In genomic region chr3:146784233-146784632, GRCm38 (mm10) we compare ENCODE assay signal across 16 mouse cellular contexts. TPM values are rescaled to one million over a fixed set of nuclear protein-coding genes. Genes with fewer than 3 reads are reported as not detected.
DNase-seq lines count a peak whose midpoint lies in the region; ATAC-seq and TF ChIP-seq lines count a peak whose summit lies in the region.
"Had no signal": no experiment of that assay in that cellular context is flagged by ENCODE, and none has a peak within 500 bp of the region (broad histone marks: within the 10 kb centered on the region; RNA-seq: fewer than 3 reads in every experiment).

No protein-coding gene starts in this region.

- 79% methylated on average over 3 of the region's 3 CpGs for WGBS in forebrain, postnatal 0 days
- WGBS in forebrain, embryonic 14.5 days: 82% methylated on average over 3 of the region's 3 CpGs
- WGBS in neural tube, embryonic 15.5 days: 81% methylated on average over 3 of the region's 3 CpGs
- 58% methylated on average over 3 of the region's 3 CpGs for WGBS in lung, adult 2 months

- no peak for DNase-seq in forebrain, postnatal 0 days
- DNase-seq in forebrain, embryonic 14.5 days (ENCODE audit: low spot score): no peak
- DNase-seq in neural tube, embryonic 10.5 days (ENCODE audit: extremely low spot score, low spot score): no peak
- DNase-seq in lung, adult 2 months: no peak
- DNase-seq in layer of hippocampus, postnatal 14 days (ENCODE audit: low spot score in 2 of 2): no peak
- DNase-seq: cerebellum, postnatal 25 days; heart, adult 2 months; kidney, adult 8-10 months; lung, postnatal 14 days had no signal

- no peaks in the 10 kb centered on the region for H3K27me3 ChIP-seq in forebrain, postnatal 0 days (ENCODE audit: insufficient read depth, low read length)
- no peaks in the 10 kb centered on the region for H3K27me3 ChIP-seq in forebrain, embryonic 14.5 days (replicated peaks; ENCODE audit: control insufficient read depth, insufficient read depth, low read length)
- H3K27me3 ChIP-seq in neural tube, embryonic 15.5 days (replicated peaks): no peaks in the 10 kb centered on the region
- H3K27me3 ChIP-seq: hindbrain, embryonic 15.5 days; limb, embryonic 12.5 days; liver, embryonic 15.5 days had no signal

- H3K27ac ChIP-seq in forebrain, postnatal 0 days (ENCODE audit: low read depth, low read length): 0 out of 2 replicates have a peak overlapping the region, but pooled peaks have one; percentile 9
- no peak overlapping the region for H3K27ac ChIP-seq in forebrain, embryonic 14.5 days (ENCODE audit: low read depth, low read length)
- peak overlapping the region; percentile 7; the same call in 1 of the 2 replicates for H3K27ac ChIP-seq in neural tube, embryonic 15.5 days (replicated peaks)
- H3K27ac ChIP-seq: heart, adult 2 months; hindbrain, embryonic 15.5 days; left cerebral cortex, adult 2 months; limb, embryonic 12.5 days; liver, embryonic 15.5 days had no signal

- no peaks in the 10 kb centered on the region for H3K4me1 ChIP-seq in forebrain, postnatal 0 days (ENCODE audit: insufficient read depth)
- 0 out of 2 replicates have a peak, but pooled peaks cover 6% of the 10 kb centered on the region for H3K4me1 ChIP-seq in forebrain, embryonic 14.5 days (ENCODE audit: control insufficient read depth, insufficient read depth, low read length)
- peaks cover 20% of the 10 kb centered on the region for H3K4me1 ChIP-seq in neural tube, embryonic 15.5 days
- H3K4me1 ChIP-seq in lung, adult 2 months (ENCODE audit: control insufficient read depth, insufficient read depth, low read length): peaks cover 2% of the 10 kb centered on the region

- no peaks in the 10 kb centered on the region for H3K36me3 ChIP-seq in forebrain, postnatal 0 days (ENCODE audit: insufficient read depth)
- H3K36me3 ChIP-seq in forebrain, embryonic 14.5 days (ENCODE audit: control insufficient read depth, insufficient read depth, low read length): no peaks in the 10 kb centered on the region
- no peaks in the 10 kb centered on the region for H3K36me3 ChIP-seq in neural tube, embryonic 15.5 days
- H3K36me3 ChIP-seq: hindbrain, embryonic 15.5 days; limb, embryonic 12.5 days; liver, embryonic 15.5 days had no signal

- H3K4me2 ChIP-seq in forebrain, postnatal 0 days (ENCODE audit: low read depth): no peak overlapping the region
- H3K4me2 ChIP-seq in forebrain, embryonic 14.5 days (ENCODE audit: low read length): no peak overlapping the region
- H3K4me2 ChIP-seq in neural tube, embryonic 15.5 days: no peak overlapping the region
- H3K4me2 ChIP-seq: hindbrain, embryonic 15.5 days; limb, embryonic 12.5 days; liver, embryonic 15.5 days had no signal

- no peak for TF ChIP-seq POLR2A in lung, adult 2 months (IDR thresholded peaks at IDR 0.05; ENCODE audit: borderline replicate concordance, extremely low read depth, low read depth, low read length)

- H3K4me3 ChIP-seq in forebrain, postnatal 0 days (ENCODE audit: low read depth, low read length): no peak overlapping the region
- no peak overlapping the region for H3K4me3 ChIP-seq in forebrain, embryonic 14.5 days (ENCODE audit: low read depth, low read length)
- H3K4me3 ChIP-seq in neural tube, embryonic 15.5 days (replicated peaks): no peak overlapping the region
- no peak overlapping the region for H3K4me3 ChIP-seq in lung, adult 2 months (replicated peaks; ENCODE audit: extremely low read depth, low read depth, low read length)
- H3K4me3 ChIP-seq: heart, adult 2 months; hindbrain, embryonic 15.5 days; left cerebral cortex, adult 2 months; limb, embryonic 12.5 days; liver, embryonic 15.5 days had no signal

- H3K9me3 ChIP-seq in forebrain, postnatal 0 days (ENCODE audit: low read length): no peaks in the 10 kb centered on the region
- no peaks in the 10 kb centered on the region for H3K9me3 ChIP-seq in forebrain, embryonic 14.5 days (replicated peaks; ENCODE audit: control insufficient read depth, low read length)
- no peaks in the 10 kb centered on the region for H3K9me3 ChIP-seq in neural tube, embryonic 15.5 days (replicated peaks)
- H3K9me3 ChIP-seq: hindbrain, embryonic 15.5 days; limb, embryonic 12.5 days; liver, embryonic 15.5 days had no signal

- 0 out of 2 replicates have a peak, but pooled peaks have one; percentile 19 for ATAC-seq in forebrain, postnatal 0 days
- ATAC-seq in forebrain, embryonic 14.5 days: no peak
- peak; percentile 36; the same call in 1 of the 2 replicates for ATAC-seq in neural tube, embryonic 15.5 days (ENCODE audit: low FRiP score)
- ATAC-seq in megakaryocyte, adult 5-6 weeks (ENCODE audit: poor library complexity, severe bottlenecking): peak; percentile 45
- no peak for ATAC-seq in erythroblast, adult 5-6 weeks (replicated peaks; ENCODE audit: low FRiP score, poor library complexity, severe bottlenecking)

- H3K9ac ChIP-seq in forebrain, postnatal 0 days: no peak overlapping the region
- H3K9ac ChIP-seq in forebrain, embryonic 14.5 days (ENCODE audit: low read length): no peak overlapping the region
- H3K9ac ChIP-seq in neural tube, embryonic 15.5 days (replicated peaks): no peak overlapping the region
- H3K9ac ChIP-seq: hindbrain, embryonic 15.5 days; limb, embryonic 12.5 days; liver, embryonic 15.5 days had no signal

- TF ChIP-seq CTCF in forebrain, postnatal 0 days (IDR thresholded peaks at IDR 0.05; ENCODE audit: low read depth): no peak
- no peak for TF ChIP-seq CTCF in lung, adult 2 months (IDR thresholded peaks at IDR 0.05; ENCODE audit: insufficient read depth, low read length)

RNA-seq across cellular contexts. Expression of gene Prkacb, which starts 28.6 kb away (rescaled TPM):
- total RNA-seq in forebrain, postnatal 0 days (2014; rRNA removed): 320 and 369 TPM in 2 replicates
- 161 and 208 TPM in 2 replicates for polyA plus RNA-seq in forebrain, postnatal 0 days (2015; fragmentation: Nextera tagmentation; extraction: Ambion mirVana)
- polyA plus RNA-seq in forebrain, embryonic 14.5 days (2014; fragmentation: Nextera tagmentation; extraction: Ambion mirVana): 115 and 159 TPM in 2 replicates
- polyA plus RNA-seq in neural tube, embryonic 15.5 days (2015; fragmentation: Nextera tagmentation; extraction: Ambion mirVana): 169 and 193 TPM in 2 replicates
- total RNA-seq in megakaryocyte, adult 5-6 weeks (2015): 47.3 and 50.7 TPM in 2 replicates
- 58.2 and 59.8 TPM in 2 replicates for total RNA-seq in megakaryocyte, adult 5-6 weeks (2017)
- total RNA-seq in erythroblast, adult 5-6 weeks (2015; ENCODE audit: low replicate concordance): 12.7 and 15.0 TPM in 2 replicates
- total RNA-seq in erythroblast, adult 5-6 weeks (2017; ENCODE audit: low replicate concordance): 11.0 and 12.8 TPM in 2 replicates
- 21.2 and 26.1 TPM in 2 replicates for polyA plus RNA-seq in lung, adult 2 months (2012; rRNA removed)
- 100 to 1,000 TPM; 214 to 231 TPM for total RNA-seq in layer of hippocampus, postnatal 14 days (2021)

Comparison
In these comparisons a context has a peak if more than half of its experiments do, and no peak if none do; other contexts are left out.
1. ATAC-seq: peak in forebrain, postnatal 0 days (single experiment), neural tube, embryonic 15.5 days (single experiment) and megakaryocyte, adult 5-6 weeks (single experiment); none in forebrain, embryonic 14.5 days (single experiment) and erythroblast, adult 5-6 weeks (single experiment).